Mouse (Mus musculus) induced T-regulatory cell, adult 2 months (primary cell): ENCODE measurements around the gene Pde11a.

Source experiments
- DNase-seq: peaks from one replicate; pipeline ENCODE4 v3.0.0-alpha.2; 2012; ENCODE audit warnings: low read depth

Pde11a gene

DNA sequence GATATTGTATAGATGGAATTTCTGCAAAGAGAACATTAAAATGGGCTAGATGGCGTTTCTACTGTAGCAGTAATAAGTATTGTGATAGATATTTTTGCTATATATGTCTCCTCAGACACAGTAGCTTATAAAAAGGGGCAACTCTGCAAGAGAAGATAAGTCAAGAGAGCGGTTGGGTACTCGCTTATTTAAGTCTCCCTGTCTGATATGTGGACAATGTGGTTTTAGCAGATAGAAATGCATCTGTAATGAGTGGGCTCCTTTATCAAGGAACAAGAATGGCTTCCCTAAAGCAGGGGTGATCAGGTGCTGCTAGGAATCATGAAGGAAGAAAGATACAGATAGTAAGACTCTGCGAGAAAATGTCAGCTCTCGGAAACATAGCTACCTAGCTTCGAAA lies 18.2 kb downstream of the Pde11a start:
- DNase-seq = no peak

DNA sequence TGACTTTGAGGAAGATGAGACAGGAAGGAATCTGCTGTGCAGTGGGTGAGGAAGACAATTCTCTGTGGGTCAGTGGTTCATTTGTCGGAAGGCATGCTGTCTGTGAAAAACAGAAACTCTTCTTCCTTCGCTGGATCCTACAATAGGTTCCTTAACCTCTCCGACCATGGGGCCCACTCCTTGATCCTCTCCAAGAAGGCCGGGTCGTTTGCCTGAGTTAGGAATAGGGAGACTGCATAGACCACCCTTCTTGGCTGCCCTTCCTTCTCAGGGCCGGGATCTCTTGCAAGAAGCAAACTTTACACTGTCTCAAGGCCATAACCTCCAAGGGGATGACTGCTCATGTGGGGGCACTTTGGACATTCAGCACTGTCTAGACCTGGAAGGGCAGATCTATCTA lies 19.3 kb downstream of the Pde11a start:
- no peak for DNase-seq

DNA sequence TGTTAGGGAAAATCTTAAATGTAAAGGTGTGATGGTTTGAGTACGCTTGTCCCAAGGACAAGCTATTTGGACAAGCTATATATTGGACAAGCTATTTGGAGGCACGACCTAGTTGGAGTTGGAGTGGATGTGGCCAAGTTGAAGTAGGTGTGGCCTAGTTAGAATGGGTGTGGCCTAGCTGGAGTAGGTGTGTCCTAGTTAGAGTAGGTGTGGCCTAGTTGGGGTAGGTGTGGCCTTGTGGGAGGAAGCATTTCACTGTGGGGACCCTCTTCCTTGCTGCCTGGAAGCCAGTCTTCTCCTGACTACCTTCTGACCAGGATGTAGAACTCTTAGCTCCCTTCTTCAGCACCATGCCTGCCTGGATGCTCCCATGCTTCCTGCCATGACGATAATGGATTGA lies 50.9 kb downstream of the Pde11a start:
- DNase-seq = no peak

DNA sequence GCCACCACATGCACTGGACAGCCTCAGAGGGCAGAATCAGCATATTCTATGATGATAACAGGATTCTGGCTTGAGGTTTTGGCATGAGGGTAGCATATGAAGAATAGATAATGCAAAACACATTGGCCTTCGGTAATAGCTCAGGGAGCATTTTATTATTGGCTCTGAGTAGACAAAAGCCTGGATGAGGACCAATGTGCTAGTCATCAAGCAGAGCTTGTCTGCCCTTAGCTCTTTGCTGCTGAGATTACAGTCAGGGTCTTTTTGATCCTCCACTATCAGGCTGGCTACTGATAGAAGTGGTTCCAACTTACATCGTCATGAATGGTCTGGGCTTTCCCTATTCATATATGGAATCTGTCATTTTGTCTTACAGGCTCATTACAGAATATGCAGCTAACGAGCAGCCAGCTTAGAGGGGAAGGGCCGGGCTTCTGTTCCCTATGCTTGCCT lies 52.3 kb downstream of the Pde11a start:
- DNase-seq = no peak

DNA sequence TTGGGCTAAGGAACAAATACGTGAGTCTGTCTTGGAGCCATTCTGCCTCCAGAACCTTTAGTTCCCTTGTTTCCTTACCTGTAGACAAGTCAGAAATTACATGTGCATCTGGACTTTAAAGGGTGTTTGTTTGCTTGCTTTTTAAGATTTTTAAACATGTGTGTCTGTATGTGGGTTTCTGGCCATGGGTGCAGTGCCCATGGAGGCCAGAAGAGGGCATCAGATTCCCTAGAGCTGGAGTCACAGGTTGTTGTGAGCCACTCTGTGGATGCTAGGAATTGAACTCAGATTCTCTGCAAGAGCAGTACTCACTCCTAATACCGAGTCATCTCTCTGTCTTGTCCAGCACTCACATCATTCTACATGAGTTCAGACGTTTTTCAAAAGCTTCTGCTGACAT lies 53.4 kb downstream of the Pde11a start:
- peak; percentile 4 for DNase-seq

DNA sequence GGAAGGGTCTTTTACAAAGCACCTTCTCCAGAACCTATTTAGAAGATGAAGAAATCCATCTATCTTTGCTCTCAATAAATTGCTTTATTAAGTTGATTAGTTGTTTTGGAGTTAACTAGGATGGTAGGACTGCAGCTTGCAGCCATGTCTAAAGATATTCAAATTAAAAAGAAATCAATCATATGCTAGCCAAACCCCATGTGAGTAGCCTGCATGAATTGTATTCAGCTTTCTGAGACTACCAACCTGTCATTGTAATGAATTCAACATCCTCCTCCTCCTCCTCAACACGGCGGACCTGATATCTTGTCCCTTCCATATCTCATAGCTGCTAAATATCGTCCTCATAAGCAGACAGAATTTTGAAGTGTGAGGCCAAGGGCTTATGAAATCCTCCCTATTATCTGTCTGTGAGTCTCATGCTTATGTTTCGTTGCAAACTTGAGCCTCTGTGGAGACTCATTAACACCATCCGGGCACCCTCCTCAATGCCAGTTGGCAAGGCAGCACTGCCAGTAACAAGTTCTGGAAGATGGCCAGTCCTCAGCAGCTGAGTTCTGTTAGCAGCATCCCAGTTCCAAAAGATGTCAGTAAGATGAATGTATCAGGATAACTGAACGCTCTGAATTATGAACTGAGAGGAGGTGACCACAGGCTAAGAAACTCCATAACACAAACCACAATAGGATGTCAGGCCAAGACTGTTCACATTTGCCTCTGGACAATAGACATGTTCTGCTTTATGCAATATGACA lies 55.0 kb downstream of the Pde11a start:
- no peak for DNase-seq

DNA sequence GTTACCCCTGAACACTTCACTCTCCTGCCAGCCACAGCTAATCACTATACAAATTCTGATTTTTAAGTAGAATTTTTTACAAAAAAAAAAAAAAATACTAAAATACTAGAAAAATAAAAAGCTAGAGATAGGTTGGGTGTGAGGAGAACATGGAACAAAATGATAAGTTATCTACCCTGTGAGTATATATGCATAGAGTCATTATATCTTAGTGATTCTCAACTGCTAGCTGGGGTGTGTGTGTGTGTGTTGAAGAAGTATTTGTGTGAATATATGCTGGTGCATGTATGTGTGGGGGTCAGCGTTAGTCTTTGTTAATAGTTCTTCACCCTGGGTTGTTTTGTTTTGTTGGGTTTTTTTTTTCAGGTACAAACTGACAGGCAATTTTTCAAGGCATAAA lies 69.1 kb downstream of the Pde11a start:
- no peak for DNase-seq

DNA sequence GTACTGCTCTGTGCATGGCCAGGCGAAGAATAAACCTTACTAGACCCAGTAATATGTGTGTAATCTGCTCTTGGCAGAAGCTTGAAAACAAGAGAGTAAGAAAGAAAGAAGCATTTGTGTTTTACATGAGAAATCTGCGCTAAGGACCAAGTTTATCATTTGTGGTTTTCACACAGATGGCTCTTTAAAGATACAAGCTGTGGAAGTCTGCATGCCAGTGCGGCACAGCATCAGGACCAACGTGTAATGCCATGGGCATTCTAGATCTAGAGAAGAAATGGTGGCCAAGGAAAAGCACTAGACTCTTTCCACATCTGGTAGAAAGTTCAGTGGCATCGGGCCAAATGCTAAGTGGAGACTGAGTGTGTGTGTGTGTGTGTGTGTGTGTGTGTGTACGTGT lies 71.2 kb downstream of the Pde11a start:
- DNase-seq = no peak

DNA sequence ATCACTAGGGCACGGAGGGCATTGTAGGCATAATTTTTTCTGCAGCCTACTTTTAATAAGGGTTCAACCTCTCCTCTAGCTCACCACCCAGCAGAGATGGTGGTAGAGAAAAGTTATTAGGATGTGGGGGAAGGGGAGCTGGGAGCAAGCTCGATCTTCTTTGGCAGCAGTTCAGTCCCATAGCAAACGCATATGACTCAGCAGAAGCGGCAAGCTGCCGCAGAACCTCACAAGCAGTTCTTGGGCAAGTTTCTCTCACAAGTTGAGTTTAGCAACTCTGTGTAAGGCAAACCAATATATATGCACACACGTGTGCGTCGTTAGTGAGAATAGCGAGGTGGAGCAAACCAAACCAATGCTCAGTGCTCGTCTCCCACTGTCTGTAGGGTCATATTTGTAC lies 72.0 kb downstream of the Pde11a start:
- no peak for DNase-seq

DNA sequence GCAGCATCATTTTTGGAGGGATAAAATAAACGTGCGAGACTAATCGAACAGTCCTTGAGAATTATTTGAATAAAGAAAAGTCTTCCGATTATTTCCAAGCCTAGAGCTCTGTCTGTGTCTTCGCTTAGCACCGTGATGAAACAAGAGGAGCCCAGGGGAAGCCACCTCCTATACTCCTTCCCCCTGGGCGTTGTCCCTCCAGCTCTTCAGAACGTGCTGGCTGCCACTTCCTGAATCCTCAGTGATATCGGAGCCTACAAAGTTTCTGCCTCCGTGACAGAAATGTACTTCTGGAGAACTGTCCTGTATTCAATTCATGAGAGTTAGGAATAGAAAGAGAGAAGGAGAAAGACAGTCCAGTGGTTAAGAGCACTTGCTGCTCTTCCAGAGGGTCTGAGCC lies 74.3 kb downstream of the Pde11a start:
- DNase-seq = no peak

DNA sequence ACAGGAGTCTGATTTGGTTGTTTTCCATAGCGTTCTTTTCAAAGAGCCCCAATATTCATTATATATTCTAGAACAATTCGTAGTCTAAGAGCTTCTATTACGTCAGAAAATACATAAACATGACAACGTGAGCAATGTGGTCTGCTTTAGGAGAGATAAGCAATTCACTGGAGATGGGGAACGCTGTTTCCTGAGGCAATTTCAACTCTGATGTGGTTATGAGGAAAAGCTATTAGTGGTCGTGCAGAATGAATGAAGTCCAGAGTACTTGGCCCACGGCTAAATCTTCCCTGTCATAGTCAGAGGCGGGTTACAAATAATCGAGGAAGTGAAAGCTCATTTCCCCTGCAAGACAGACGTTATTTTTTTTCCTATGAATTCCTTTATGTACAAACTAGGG lies 75.9 kb downstream of the Pde11a start:
- DNase-seq = no peak

DNA sequence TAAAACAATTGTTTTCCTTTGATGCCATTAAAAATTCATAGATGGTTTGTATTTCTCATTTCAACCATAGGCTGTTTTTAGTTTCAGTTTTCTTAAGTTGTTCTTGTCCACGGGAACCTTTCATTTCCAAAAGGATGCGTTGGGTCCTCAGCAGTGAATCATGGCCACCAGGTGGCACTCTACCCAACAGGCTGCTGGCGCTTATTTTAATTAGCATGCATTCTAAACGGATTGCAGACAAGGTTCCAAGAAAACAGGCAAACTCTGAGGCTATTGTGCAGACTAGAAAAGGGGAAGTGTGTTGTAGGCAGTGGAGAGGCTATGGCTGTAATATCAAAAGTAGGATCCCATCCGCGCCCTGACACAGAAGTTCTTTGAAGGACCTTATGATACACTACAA lies 83.7 kb downstream of the Pde11a start:
- DNase-seq = peak; percentile 72

DNA sequence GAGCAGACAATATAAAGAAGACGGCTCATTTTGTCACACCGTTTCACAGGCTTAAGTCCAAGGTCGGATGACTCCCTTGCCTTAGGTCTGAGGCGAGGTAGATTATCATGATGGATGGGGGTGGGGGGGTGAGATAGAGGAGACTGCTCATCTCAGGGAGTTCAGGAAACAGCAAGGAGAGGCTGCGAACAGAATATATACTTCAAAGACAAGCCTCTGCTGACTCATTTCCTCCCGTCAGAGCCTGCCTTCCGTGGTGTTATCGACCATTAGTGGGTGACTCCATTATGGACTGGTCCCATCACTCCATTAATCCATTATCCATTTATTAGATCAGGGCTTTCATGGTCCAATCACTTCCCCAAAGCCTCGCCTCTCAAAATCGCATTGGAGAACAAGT lies 87.2 kb downstream of the Pde11a start:
- DNase-seq = no peak

DNA sequence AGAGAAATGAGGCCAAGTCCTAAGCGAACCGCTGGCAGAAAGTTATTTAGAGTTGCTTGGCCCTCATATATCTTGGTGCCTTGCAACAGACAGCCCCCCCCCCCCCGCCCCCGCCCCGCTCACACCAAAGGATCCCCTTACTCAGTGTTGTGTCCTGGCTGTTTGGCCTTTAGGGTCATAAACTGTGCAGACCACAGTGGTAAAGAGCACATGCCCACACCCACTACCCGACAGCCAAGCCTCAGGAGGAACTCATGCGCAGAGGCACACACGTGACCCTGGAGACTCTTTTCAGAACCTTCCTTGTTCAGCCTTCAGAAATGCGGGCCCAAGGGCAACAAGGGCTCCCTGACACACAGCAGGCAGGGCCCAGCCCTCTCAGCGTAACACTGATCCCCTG lies 90.3 kb downstream of the Pde11a start:
- no peak for DNase-seq

DNA sequence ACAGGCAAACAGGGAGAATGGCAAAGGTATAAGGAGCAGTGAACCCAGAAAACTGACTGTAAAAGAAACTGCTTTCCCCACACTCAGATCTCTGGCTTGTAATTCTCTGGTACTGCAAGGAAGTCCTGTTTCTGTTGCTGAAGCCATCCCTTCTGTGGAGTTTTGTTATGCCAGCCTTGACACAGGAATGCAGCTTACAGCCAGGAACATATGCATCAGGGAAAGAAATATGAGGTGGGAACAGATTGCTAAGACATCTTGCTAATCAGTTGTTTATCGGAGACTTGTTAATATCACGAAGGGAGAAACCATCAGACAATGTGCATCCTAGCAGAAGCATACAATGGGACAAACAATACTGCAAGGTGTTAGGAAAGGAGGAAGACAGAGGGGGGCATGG lies 99.4 kb downstream of the Pde11a start:
- DNase-seq = no peak

DNA sequence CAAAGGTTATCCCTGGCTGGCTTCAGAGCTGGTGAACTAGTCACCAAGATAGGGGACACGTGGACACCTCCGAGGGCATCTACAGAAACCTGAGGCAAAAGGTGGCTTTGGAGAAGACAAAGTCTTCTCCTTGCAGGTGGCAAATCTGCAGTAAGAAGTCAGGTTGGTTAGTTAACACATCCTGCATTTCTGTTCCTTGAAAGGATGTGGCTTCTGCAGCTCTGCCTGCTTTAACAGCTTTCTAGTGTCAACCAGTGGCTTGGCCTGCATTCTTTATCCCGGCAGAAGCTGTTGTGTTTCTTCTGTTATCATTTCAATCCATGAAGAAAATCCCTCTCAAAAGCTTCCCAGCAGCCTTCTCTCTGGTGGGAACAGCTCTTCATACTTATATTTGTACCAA lies 100.1 kb downstream of the Pde11a start:
- DNase-seq = no peak

DNA sequence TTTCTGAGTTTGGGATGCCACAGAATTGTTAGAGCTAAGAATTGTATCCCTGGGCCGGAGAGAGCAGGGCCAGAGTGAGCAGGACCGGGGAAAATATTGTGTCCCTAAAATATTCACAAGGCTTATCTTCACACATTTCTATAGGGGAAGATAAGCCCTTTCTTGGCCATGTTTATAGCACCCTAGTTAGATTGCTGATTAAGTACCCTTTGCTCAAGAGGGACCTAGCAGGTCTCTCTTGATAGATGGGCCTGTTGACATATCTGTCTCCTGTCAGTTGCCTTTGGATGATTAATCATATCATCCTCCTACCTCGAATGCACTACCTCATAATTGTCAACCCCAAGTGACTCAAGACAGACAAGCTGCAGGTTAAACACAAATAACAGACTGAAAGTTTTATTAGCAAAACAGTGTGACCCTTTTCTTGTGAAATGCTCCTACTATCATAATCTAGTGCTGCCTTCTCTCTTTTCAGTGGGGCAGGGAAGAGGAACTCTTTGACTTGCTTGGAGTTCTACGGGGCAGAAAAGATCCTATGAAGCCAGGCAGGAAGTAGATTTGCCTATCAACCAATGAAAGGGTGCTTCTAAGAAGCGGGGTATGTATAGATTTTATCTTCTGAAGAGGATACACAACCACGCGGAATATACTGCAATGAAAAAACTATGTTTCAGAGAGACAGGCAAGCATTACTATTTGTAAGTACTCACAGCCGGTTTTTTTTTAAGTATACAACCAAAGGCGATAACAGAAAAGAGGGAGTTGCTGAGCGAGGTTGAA lies 100.7 kb downstream of the Pde11a start:
- no peak for DNase-seq

DNA sequence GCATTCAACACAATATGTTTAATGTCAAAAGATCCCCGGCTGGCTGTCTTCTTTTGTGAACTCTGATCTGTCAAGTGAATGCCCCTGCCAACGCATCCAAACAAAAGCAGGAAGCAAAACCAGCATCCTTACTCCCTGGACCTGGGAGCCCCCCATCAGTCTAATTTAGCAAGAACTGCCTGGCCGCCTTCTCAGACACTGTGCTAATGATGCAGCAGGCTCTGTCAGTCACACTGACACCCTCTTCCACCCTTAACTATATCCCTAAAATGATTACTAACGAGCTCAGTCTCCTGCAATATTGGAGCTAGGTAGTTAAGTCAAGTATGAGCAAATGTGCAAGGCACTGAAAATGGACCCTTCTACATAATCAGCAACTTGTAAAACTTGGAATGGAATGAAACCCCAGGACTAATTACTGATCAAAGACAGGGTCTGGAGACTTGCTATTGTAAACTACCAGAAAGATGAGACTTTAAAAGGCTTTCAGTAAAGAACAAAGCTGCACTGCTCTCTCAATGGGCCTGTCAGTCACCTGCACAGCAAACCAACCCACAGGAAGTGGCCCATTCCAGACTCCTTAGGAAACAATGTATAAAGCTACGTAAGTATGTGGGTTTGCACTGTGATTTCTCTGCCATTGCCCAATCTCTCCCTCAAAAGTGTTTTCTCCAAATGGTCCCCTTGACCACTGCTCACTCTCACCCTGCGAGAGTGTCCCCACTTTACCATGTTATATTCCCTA lies 118.0 kb downstream of the Pde11a start:
- no peak for DNase-seq

DNA sequence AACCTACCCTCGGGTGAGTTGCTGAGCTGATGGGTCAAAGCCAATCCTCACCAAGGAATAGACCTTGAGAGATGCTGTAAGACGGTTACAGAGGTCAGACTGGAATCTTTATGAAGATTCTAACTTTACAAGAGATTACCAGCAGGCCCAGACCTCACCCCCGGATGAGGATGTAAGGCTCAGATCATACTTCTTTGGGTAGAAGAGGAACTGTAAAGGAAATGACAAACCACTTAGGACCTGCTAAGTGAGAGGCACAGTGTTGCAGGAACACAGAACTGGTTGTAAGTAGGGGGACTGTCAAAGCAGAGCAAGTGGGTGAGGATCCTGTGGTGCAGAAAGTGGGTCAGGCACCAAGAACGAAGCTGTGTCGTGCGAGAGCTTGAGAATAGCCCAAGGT lies 119.0 kb downstream of the Pde11a start:
- DNase-seq = peak; percentile 48

DNA sequence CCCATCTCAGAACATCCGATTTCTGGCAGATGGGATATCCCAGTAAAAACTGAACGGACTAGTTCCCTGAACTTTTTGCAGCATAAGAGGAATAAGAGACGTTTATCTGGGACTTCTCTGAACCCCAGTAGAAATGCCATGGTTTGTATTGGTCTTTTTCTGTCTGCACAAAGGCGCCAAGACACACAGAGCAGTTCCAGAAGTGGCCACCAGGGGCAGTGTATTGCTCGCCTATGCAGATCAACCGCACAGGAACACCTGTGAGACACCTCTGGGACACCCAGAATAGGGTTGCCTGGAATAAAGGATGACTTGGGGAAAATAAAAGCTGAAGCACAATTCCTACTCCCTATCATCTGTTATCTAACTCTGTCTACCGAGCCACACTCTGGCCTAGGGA lies 122.4 kb downstream of the Pde11a start:
- DNase-seq = peak; percentile 78

DNA sequence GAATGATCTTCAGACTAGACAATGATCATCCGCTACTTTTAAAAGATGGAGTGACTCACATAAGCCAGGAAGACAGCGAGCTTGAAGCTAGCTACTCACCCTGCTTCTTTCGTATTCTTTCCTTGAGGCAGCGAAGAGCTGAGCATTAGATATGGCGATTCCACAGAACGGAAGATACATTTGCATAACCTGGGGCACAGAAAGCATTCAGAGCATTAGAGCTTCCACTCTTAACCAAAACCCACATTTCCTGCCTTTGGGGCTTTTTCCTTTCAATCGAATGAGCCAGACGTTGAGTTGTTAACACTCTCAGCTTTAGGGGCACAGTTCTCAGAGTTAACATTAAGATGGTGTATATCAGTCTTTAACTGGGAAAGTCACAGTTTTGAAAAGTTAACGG lies 123.4 kb downstream of the Pde11a start:
- DNase-seq = peak; percentile 84

DNA sequence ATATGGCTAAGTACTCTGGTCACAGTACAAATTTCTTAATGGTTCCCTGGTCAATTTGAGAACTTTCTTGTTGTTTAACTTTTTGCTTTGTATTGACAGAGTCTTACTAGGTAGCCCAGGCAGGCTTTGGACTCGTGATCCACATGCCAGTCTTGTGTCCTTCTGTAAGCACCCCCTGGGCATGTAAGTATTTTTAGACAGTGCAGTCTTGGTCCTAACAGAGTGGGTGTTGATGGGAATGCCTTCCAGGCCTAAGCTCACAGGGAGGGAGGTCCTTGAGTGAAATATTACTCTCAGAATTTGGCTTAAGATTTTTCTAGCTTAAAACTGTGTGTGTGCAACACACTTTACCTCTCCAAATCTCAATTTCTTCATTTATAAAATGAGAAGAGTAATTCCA lies 153.4 kb downstream of the Pde11a start:
- DNase-seq = no peak

DNA sequence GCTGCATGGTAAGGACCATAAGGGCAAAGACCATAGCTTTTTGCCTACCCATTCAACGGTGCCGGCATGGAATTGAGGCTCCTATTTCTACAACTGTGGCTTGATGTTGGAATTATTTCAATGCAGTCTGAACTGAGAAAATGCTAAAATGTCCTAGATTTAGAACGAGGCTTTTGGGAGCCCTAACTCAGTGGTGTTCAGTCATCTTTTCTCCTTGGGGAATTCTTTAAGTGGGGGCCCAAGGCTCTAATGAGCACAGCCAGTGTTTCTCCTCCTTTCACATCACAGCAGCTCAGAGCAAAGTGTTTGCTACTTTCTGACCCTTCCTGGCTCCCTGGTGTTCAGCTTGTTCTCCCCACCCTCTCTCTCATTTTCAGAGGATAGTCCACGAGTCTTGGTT lies 175.8 kb downstream of the Pde11a start:
- DNase-seq = no peak
